Mouse (Mus musculus): ENCODE data around the gene Tox2.

Tox2 gene

GRCm38 (mm10) chr2:163256765-163257164 lies 53.8 kb downstream of the Tox2 start:
- no peak for DNase-seq (ENCODE audit: low read depth)

GRCm38 (mm10) chr2:163261362-163262054 lies 58.6 kb downstream of the Tox2 start:
- no peak for DNase-seq (ENCODE audit: low read depth)

GRCm38 (mm10) chr2:163262055-163262420 lies 59.1 kb downstream of the Tox2 start:
- no peak for DNase-seq (ENCODE audit: low read depth)

- no peak for DNase-seq (ENCODE audit: low read depth)
Observed at GRCm38 (mm10) chr2:163267097-163267496, 64.2 kb downstream of the Tox2 start.

GRCm38 (mm10) chr2:163271581-163272492 lies 68.9 kb downstream of the Tox2 start:
- peak; percentile 68 for DNase-seq (ENCODE audit: low read depth)

GRCm38 (mm10) chr2:163273815-163274214 lies 70.9 kb downstream of the Tox2 start:
- DNase-seq (ENCODE audit: low read depth) = no peak

GRCm38 (mm10) chr2:163275986-163276385 lies 73.1 kb downstream of the Tox2 start:
- DNase-seq (ENCODE audit: low read depth) = no peak

GRCm38 (mm10) chr2:163277979-163278378 lies 75.1 kb downstream of the Tox2 start:
- DNase-seq (ENCODE audit: low read depth) = no peak

- no peak for DNase-seq (ENCODE audit: low read depth)
Observed at GRCm38 (mm10) chr2:163280636-163281322, 77.9 kb downstream of the Tox2 start.

GRCm38 (mm10) chr2:163284856-163285255 lies 81.9 kb downstream of the Tox2 start:
- no peak for DNase-seq (ENCODE audit: low read depth)

GRCm38 (mm10) chr2:163285335-163285734 lies 82.4 kb downstream of the Tox2 start:
- no peak for DNase-seq (ENCODE audit: low read depth)

GRCm38 (mm10) chr2:163285762-163286161 lies 82.8 kb downstream of the Tox2 start:
- peak; percentile 35 for DNase-seq (ENCODE audit: low read depth)

- DNase-seq (ENCODE audit: low read depth) = no peak
Observed at GRCm38 (mm10) chr2:163288881-163289379, 86.0 kb downstream of the Tox2 start.

GRCm38 (mm10) chr2:163296999-163297630 lies 94.2 kb downstream of the Tox2 start:
- DNase-seq (ENCODE audit: low read depth) = no peak

- peak; percentile 6 for DNase-seq (ENCODE audit: low read depth)
Observed at GRCm38 (mm10) chr2:163300069-163301060, 97.4 kb downstream of the Tox2 start.

GRCm38 (mm10) chr2:163301641-163302040 lies 98.7 kb downstream of the Tox2 start:
- DNase-seq (ENCODE audit: low read depth) = peak; percentile 13

- DNase-seq (ENCODE audit: low read depth) = no peak
Observed at GRCm38 (mm10) chr2:163303037-163303436, 100.1 kb downstream of the Tox2 start.

- DNase-seq (ENCODE audit: low read depth) = no peak
Observed at GRCm38 (mm10) chr2:163309376-163309775, 106.5 kb downstream of the Tox2 start.

- DNase-seq (ENCODE audit: low read depth) = no peak
Observed at GRCm38 (mm10) chr2:163310163-163310688, 107.3 kb downstream of the Tox2 start.

- DNase-seq (ENCODE audit: low read depth) = no peak
Observed at GRCm38 (mm10) chr2:163317281-163317680, 114.4 kb downstream of the Tox2 start.
